Mouse (Mus musculus): ENCODE data around the gene Katnb1. TPM values are rescaled to one million over a fixed set of nuclear protein-coding genes. Genes with fewer than 3 reads are reported as not detected.

The Katnb1 gene
- polyA plus RNA-seq, 1 experiment from 2014 or later = 32.4 TPM

DNA sequence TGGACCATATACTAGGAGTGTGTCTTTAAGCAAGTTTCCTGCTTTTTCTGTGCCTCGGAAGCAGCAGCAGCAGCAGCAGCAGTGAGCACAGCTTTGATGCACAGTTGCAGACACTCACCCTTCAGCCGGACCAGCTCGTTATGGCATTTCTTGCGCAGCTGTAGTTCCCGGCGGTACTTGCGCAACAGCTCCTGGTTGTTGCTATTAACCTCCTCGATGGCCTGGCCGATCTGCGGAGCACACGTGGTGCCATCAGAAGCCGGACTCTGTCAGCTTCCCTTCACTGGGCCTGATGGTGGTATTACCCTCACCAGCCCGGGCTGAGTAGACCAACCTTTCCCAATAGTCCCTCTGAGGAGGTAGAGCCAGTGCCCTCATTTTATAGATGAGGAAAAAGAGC is 26.3 kb downstream of the Katnb1 start:
- no peaks in the 10 kb centered on the region for H3K4me1 ChIP-seq (ENCODE audit: control insufficient read depth, insufficient read depth, low read length)
- WGBS = 91% methylated on average over 13 of the region's 13 CpGs
- no peak for ATAC-seq (ENCODE audit: low FRiP score, low TSS enrichment)
- H3K27ac ChIP-seq (ENCODE audit: low read depth, low read length) = no peak overlapping the region
- H3K9ac ChIP-seq (ENCODE audit: low read depth, low read length) = no peak overlapping the region
- H3K36me3 ChIP-seq (ENCODE audit: control insufficient read depth, insufficient read depth, low read length) = peaks cover 28% of the 10 kb centered on the region
- no peaks in the 10 kb centered on the region for H3K27me3 ChIP-seq (ENCODE audit: control insufficient read depth, insufficient read depth, low read length)
- no peaks in the 10 kb centered on the region for H3K9me3 ChIP-seq (ENCODE audit: control insufficient read depth, low read length)
- H3K4me3 ChIP-seq (ENCODE audit: low read length) = no peak overlapping the region
- H3K4me2 ChIP-seq (replicated peaks; ENCODE audit: low read depth, low read length) = no peak overlapping the region

DNA sequence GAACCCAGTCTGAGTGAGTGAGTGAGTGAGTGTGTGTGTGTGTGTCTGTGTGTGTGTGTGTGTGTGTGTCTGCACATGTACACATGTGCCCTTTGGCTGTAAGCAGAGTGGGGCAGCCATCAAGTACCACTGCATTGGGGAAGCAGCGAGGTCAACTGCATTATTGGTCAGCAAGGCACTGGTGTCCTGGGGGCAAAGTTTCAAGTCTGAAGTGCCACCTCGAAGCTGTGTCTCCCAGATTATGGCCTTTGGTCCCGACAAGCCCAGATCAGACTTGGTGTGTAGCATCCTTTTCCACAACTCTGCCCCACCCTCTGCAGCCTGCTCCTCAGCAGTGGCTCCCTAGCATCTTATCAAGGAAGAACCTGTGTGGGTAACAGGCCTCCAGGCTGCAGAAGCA is 31.6 kb downstream of the Katnb1 start:
- no peaks in the 10 kb centered on the region for H3K9me3 ChIP-seq (ENCODE audit: control insufficient read depth, low read length)
- no peak overlapping the region for H3K9ac ChIP-seq (ENCODE audit: low read depth, low read length)
- H3K27ac ChIP-seq (ENCODE audit: low read depth, low read length) = no peak overlapping the region
- 79% methylated on average over 3 of the region's 3 CpGs for WGBS
- H3K4me2 ChIP-seq (replicated peaks; ENCODE audit: low read depth, low read length) = no peak overlapping the region
- no peak overlapping the region for H3K4me3 ChIP-seq (ENCODE audit: low read length)
- H3K4me1 ChIP-seq (ENCODE audit: control insufficient read depth, insufficient read depth, low read length) = no peaks in the 10 kb centered on the region
- no peaks in the 10 kb centered on the region for H3K27me3 ChIP-seq (ENCODE audit: control insufficient read depth, insufficient read depth, low read length)
- peaks cover 11% of the 10 kb centered on the region; the same call in 1 of the 2 replicates for H3K36me3 ChIP-seq (ENCODE audit: control insufficient read depth, insufficient read depth, low read length)
- ATAC-seq (ENCODE audit: low FRiP score, low TSS enrichment) = no peak

DNA sequence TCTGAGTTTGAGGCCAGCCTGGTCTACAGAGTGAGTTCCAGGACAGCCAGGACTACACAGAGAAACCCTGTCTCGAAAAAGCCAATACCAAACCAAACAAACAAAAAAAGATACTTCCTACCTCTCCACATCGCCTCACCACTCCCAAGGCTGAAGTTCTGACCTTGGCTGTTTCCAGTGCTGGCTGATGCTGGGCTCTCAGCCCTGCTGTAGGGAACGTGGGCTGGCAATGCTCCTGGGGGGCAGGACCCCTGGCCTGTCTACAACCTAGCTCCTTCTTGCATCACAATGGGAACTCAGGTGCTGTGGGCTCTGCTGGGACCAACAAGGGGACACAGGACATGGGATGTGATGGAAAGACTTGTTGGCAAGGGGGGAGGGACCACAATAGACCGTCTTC is 32.1 kb downstream of the Katnb1 start:
- Histone ChIP-seq H3K4me3 (ENCODE audit: low read length) (no peak overlapping the region), H3K36me3 (ENCODE audit: control insufficient read depth, insufficient read depth, low read length) (peaks cover 11% of the 10 kb centered on the region; the same call in 1 of the 2 replicates), H3K9ac (ENCODE audit: low read depth, low read length) (no peak overlapping the region), H3K27ac (ENCODE audit: low read depth, low read length) (no peak overlapping the region), H3K9me3 (ENCODE audit: control insufficient read depth, low read length) (no peaks in the 10 kb centered on the region), H3K27me3 (ENCODE audit: control insufficient read depth, insufficient read depth, low read length) (no peaks in the 10 kb centered on the region), H3K4me1 (ENCODE audit: control insufficient read depth, insufficient read depth, low read length) (no peaks in the 10 kb centered on the region), H3K4me2 (replicated peaks; ENCODE audit: low read depth, low read length) (no peak overlapping the region)
- 79% methylated on average over 4 of the region's 4 CpGs for WGBS
- ATAC-seq (ENCODE audit: low FRiP score, low TSS enrichment) = no peak

DNA sequence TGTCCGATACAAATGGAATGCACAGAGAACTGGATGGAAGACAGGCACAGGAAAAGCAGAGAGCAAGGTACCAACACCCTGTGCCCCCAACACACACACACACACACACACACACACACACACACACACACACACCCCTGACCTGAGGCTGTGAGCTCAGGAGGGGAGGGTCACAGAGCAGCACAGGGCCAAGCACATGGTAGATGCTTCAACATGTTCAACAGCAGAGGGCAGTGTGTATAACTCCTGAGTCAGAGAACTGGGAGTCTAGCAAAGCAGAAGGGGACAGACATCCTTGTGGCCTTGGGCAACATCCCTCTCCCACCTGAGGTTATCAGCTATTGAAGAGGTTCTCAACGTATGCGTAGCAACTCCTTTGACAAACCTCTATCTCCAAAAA is 32.8 kb downstream of the Katnb1 start:
- H3K4me1 ChIP-seq (ENCODE audit: control insufficient read depth, insufficient read depth, low read length) = no peaks in the 10 kb centered on the region
- 68% methylated on average over 3 of the region's 3 CpGs for WGBS
- H3K36me3 ChIP-seq (ENCODE audit: control insufficient read depth, insufficient read depth, low read length) = peaks cover 11% of the 10 kb centered on the region; the same call in 1 of the 2 replicates
- H3K27ac ChIP-seq (ENCODE audit: low read depth, low read length) = no peak overlapping the region
- ATAC-seq (ENCODE audit: low FRiP score, low TSS enrichment) = peak; percentile 57; the same call in 1 of the 2 replicates
- H3K27me3 ChIP-seq (ENCODE audit: control insufficient read depth, insufficient read depth, low read length) = no peaks in the 10 kb centered on the region
- H3K9ac ChIP-seq (ENCODE audit: low read depth, low read length) = no peak overlapping the region
- H3K9me3 ChIP-seq (ENCODE audit: control insufficient read depth, low read length) = no peaks in the 10 kb centered on the region
- H3K4me3 ChIP-seq (ENCODE audit: low read length) = no peak overlapping the region
- H3K4me2 ChIP-seq (replicated peaks; ENCODE audit: low read depth, low read length) = no peak overlapping the region

DNA sequence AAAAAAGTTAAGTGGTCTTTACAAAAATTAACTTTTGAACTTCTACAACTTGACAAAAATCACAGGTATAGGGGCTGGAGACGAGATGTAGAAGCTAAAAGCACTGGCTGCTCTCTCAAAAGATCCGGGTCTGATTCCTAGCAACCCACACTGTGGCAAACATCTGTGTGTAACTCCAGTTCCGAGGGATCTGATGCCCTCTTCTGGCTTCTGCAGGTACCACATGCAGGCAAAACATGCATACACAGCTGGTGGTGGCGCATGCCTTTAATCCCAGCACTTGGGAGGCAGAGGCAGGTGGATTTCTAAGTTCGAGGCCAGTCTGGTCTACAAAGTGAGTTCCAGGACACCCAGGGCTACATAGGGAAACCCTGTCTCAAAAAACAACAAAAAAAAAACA is 42.5 kb downstream of the Katnb1 start:
- no peak for ATAC-seq (ENCODE audit: low FRiP score, low TSS enrichment)
- no peaks in the 10 kb centered on the region for H3K27me3 ChIP-seq (ENCODE audit: control insufficient read depth, insufficient read depth, low read length)
- H3K9me3 ChIP-seq (ENCODE audit: control insufficient read depth, low read length) = no peaks in the 10 kb centered on the region
- H3K4me3 ChIP-seq (ENCODE audit: low read length) = no peak overlapping the region
- peaks cover 8% of the 10 kb centered on the region; the same call in 1 of the 2 replicates for H3K4me1 ChIP-seq (ENCODE audit: control insufficient read depth, insufficient read depth, low read length)
- H3K27ac ChIP-seq (ENCODE audit: low read depth, low read length) = no peak overlapping the region
- 93% methylated on average over 5 of the region's 5 CpGs for WGBS
- no peak overlapping the region for H3K9ac ChIP-seq (ENCODE audit: low read depth, low read length)
- peaks cover 4% of the 10 kb centered on the region for H3K36me3 ChIP-seq (ENCODE audit: control insufficient read depth, insufficient read depth, low read length)
- H3K4me2 ChIP-seq (replicated peaks; ENCODE audit: low read depth, low read length) = no peak overlapping the region

DNA sequence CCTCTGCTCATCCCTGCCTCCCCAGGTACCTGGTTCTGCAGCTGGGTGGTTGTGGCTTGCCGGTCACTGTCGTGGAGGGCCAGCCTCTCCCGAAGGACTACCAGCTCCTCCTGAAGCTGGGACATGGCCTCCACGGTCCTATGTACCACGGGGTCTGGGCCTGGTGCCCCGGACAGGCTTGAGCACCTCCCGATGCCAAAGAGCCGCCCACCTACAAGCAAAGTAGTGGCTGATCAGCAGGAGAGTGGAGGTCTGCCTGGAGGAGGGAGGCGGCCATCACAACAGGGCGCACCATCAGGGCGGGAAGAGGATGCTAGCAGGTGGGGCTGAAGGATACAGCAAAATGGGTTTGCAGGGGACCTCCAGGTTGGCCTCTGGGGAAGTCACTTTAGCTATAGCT is 45.5 kb downstream of the Katnb1 start:
- 89% methylated on average over 11 of the region's 11 CpGs for WGBS

DNA sequence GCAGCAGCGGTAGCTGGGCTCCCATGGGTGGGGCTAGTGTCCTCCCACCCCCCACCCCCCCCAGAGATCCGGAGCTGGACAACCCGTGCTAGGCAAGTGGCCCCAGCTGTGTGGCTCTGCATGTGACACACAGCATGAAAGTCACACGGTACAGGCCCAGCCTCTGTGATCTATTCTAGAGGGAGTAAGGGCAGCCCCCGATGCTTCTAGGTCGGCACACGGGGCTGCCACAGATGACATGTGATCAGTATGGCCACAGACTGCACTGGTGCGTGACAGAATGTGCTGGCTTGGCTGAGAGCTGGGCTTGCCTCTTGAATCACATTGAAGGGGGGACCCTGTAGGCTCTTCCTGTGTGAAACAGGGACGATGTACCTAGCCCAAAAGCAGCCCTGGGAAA is 46.7 kb downstream of the Katnb1 start:
- peaks cover 4% of the 10 kb centered on the region for H3K36me3 ChIP-seq (ENCODE audit: control insufficient read depth, insufficient read depth, low read length)
- H3K9ac ChIP-seq (ENCODE audit: low read depth, low read length) = no peak overlapping the region
- H3K27ac ChIP-seq (ENCODE audit: low read depth, low read length) = no peak overlapping the region
- no peaks in the 10 kb centered on the region for H3K9me3 ChIP-seq (ENCODE audit: control insufficient read depth, low read length)
- no peak overlapping the region for H3K4me2 ChIP-seq (replicated peaks; ENCODE audit: low read depth, low read length)
- peak; percentile 87 for ATAC-seq (ENCODE audit: low FRiP score, low TSS enrichment)
- peaks cover 11% of the 10 kb centered on the region; the same call in 1 of the 2 replicates for H3K4me1 ChIP-seq (ENCODE audit: control insufficient read depth, insufficient read depth, low read length)
- 35% methylated on average over 9 of the region's 9 CpGs for WGBS
- no peak overlapping the region for H3K4me3 ChIP-seq (ENCODE audit: low read length)
- H3K27me3 ChIP-seq (ENCODE audit: control insufficient read depth, insufficient read depth, low read length) = no peaks in the 10 kb centered on the region

More for the DNA sequence above, 45.5 kb downstream of the Katnb1 start:
- Histone ChIP-seq H3K9ac (ENCODE audit: low read depth, low read length) (no peak overlapping the region), H3K4me1 (ENCODE audit: control insufficient read depth, insufficient read depth, low read length) (peaks cover 9% of the 10 kb centered on the region; the same call in 1 of the 2 replicates), H3K27ac (ENCODE audit: low read depth, low read length) (no peak overlapping the region), H3K4me2 (replicated peaks; ENCODE audit: low read depth, low read length) (no peak overlapping the region), H3K4me3 (ENCODE audit: low read length) (no peak overlapping the region), H3K27me3 (ENCODE audit: control insufficient read depth, insufficient read depth, low read length) (no peaks in the 10 kb centered on the region), H3K36me3 (ENCODE audit: control insufficient read depth, insufficient read depth, low read length) (peaks cover 4% of the 10 kb centered on the region), H3K9me3 (ENCODE audit: control insufficient read depth, low read length) (no peaks in the 10 kb centered on the region)
- ATAC-seq (ENCODE audit: low FRiP score, low TSS enrichment) = no peak

DNA sequence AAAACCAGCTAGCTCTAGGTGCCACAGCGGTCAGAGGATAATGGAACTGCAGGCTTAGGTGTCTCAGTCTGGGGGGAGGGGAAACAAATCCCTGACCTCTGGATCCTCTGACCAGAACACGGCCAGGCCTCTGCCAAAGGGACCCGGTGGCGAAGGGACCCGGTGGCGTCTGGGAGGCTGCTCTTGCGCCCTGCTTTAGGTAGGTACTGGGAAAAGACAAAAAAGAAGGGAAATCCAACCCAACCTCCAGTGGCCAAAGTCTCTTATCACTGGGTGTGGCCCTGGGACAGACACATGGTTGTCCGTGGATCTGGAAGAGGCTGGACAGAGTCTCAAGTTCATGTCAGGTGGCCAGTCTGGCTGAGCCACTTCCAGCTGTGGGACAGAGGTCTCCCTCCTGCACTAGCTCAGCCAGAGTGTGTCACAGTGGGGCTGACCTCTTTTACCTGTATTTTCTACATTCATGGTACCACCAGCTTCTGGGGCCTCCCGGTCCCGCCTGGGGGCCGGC is 47.8 kb downstream of the Katnb1 start:
- Histone ChIP-seq H3K4me3 (ENCODE audit: low read length) (no peak overlapping the region), H3K27ac (ENCODE audit: low read depth, low read length) (no peak overlapping the region), H3K4me2 (replicated peaks; ENCODE audit: low read depth, low read length) (no peak overlapping the region), H3K4me1 (ENCODE audit: control insufficient read depth, insufficient read depth, low read length) (peaks cover 11% of the 10 kb centered on the region; the same call in 1 of the 2 replicates), H3K36me3 (ENCODE audit: control insufficient read depth, insufficient read depth, low read length) (peaks cover 11% of the 10 kb centered on the region), H3K27me3 (ENCODE audit: control insufficient read depth, insufficient read depth, low read length) (no peaks in the 10 kb centered on the region), H3K9ac (ENCODE audit: low read depth, low read length) (no peak overlapping the region), H3K9me3 (ENCODE audit: control insufficient read depth, low read length) (no peaks in the 10 kb centered on the region)
- WGBS = 90% methylated on average over 11 of the region's 11 CpGs
- ATAC-seq (ENCODE audit: low FRiP score, low TSS enrichment) = no peak

DNA sequence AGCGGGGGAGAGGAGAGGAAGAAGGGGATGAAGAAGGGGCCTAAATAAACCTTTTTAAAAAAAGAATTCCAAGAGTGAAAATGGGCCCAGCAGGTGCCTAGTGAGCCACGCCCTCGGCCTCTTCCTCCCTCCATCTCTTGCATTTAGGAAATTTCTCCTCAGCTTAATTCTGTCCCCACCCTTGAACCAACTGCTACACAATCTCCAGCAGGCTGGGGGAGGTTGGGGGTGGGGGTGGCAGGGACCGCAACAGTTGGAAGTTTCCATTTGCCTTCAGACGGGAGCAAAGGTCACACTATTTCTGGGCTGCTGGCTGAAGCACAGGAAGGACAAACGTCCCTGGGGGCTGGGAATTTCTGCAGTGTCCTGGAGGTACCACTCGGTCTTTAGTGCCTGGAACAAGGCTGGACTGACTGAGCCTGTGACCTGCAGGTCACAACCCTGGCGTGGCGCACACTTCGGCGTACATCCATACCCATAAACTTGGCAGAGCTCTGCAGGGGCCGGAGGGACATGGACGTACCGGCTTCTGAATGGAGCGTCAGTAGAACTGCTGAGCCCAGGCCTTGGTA is 50.1 kb downstream of the Katnb1 start:
- H3K27me3 ChIP-seq (ENCODE audit: control insufficient read depth, insufficient read depth, low read length) = no peaks in the 10 kb centered on the region
- no peak overlapping the region for H3K4me3 ChIP-seq (ENCODE audit: low read length)
- no peak for ATAC-seq (ENCODE audit: low FRiP score, low TSS enrichment)
- H3K4me1 ChIP-seq (ENCODE audit: control insufficient read depth, insufficient read depth, low read length) = peaks cover 11% of the 10 kb centered on the region; the same call in 1 of the 2 replicates
- no peak overlapping the region for H3K4me2 ChIP-seq (replicated peaks; ENCODE audit: low read depth, low read length)
- WGBS = 52% methylated on average over 15 of the region's 15 CpGs
- H3K9ac ChIP-seq (ENCODE audit: low read depth, low read length) = no peak overlapping the region
- peaks cover 19% of the 10 kb centered on the region for H3K36me3 ChIP-seq (ENCODE audit: control insufficient read depth, insufficient read depth, low read length)
- no peak overlapping the region for H3K27ac ChIP-seq (ENCODE audit: low read depth, low read length)
- H3K9me3 ChIP-seq (ENCODE audit: control insufficient read depth, low read length) = no peaks in the 10 kb centered on the region
